Mouse (Mus musculus) lung, postnatal 4 days (tissue): ENCODE data around the gene Trf.

Experiments
- DNase-seq, 2 experiments: peaks; one replicate each; pipeline ENCODE4 v3.0.0; 2021

Gene Trf

GRCm38 (mm10) chr9:103230151-103230951 lies at the start of gene Trf, which contains the start of gene Gm20425:
Trf (minus strand) TSS chr9:103230444.
Gm20425 (minus strand) TSS chr9:103230307.
- DNase-seq: peak; percentile 80 to 85

DNA sequence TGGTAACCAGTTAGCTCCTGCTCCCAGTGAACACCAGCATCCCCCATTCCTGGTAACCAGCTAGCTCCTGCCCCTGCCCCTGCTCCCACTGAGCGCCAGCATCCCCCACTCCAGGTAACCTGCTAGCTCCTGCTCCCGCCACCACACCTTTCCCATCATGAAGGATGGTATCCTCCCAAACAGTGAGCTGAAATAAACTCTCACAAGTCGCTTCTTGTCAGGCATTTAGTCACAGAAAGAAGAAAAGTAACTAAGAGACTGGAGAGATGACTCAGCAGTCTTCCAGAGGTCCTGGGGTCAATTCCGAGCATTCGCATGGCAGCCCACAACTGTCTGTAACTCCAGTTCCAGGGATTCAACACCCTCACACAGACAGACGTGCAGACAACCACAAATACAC lies 46.6 kb upstream of the Trf start:
- DNase-seq: no peak

DNA sequence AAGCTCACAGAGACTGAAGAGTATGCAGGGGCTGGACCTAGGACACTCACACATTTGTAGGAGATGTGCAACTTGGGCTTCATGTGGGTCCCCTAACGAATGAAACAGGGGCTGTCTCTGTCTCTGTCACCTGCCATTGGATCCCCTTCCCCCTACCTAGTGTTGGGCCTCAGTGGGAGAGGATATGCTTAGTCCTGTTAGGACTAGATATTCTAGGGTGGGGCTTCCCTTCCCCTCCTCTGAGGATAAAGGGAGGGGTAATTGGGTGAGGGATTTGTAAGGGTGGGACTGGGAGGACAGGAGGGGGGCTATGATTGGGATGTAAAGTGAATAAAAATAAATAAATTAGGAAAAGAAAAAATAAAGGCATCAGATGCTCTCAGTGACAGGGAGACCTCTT lies 45.4 kb upstream of the Trf start:
- DNase-seq: no peak

DNA sequence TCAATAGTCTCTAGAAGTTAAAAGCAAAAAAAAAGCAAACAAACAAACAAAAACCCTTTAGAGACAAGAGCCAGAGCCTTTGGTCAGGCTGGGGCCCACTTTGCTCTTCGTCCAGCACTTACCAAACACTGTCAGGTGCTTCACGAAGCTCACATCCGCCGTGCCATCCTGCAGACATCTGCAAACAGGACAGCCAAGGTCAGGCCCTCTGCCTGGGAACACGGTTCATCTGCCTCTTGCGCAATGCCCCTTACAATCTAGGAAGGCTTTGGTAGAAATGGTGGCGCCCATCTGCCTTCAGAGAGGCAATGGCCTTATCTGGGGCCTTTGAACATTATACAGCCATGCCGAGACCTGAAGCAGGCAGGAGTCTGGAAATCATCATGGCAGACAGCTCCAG lies 44.6 kb upstream of the Trf start:
- DNase-seq: no peak

GRCm38 (mm10) chr9:103271104-103271503 lies 40.9 kb upstream of the Trf start:
- DNase-seq: no peak

DNA sequence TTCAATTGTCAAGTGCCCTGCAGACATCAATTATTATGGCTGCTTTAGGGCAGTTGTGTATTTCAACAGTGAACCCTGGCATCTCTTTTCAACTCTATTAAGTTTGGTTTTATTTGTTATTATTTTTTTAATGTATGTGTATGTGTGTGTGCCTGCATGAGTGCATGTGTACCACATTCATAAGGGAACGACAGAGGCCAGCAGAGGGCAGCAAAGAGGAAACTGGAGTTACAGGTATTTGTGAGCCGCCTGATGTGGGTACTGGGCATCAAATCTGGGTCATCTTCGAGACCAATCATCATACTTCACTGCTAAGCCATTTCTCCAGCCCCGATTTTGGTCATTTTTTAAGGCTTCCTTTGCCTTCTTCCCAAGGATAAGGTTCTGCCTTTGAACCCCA lies 35.5 kb upstream of the Trf start:
- no peak for DNase-seq

DNA sequence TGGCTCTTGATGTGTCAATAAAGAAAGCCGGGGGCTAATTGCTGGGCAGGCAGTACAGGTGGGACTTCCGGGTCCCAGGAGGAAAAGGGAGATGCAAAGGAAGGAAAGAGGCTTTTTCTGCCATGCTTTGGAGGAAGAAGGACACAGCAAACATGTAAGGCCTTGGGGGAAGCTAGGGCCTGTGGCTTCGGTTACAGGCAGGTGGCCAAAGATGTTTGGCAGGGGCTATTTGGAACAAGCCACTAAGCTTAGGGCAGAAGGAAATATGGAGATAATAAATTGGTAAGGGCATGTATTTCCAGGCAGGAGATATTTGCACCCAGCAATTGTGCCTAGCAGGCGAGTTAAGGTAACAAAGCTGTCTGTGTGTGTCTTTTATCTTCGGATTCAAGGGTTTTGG lies 22.7 kb upstream of the Trf start:
- no peak for DNase-seq

DNA sequence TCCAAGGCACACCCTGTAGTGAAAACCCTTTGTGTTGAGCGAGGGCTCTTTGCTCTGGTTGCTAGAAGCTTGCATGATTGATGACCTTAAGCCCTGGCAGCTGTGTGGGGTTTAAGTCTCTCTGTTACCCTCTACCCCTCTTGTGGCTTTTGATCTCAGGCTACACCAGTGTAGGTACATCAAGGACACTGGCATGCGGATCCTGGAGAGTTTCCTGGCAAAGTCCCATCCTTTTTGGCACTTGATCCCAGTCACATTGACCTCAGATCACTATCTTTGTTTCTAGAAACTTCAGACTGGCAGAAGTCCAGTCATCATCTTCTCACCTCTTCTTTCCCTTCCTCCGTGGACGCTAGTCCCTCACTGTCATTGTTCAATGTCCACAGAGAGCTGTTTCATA lies 18.4 kb upstream of the Trf start:
- DNase-seq: no peak

- DNase-seq: no peak
Measured at GRCm38 (mm10) chr9:103246526-103247168, 16.4 kb upstream of the Trf start.

- no peak for DNase-seq
Measured at GRCm38 (mm10) chr9:103243640-103244039, 13.4 kb upstream of the Trf start.

GRCm38 (mm10) chr9:103241206-103241605 lies 11.0 kb upstream of the Trf start:
- DNase-seq: no peak

GRCm38 (mm10) chr9:103239471-103239870 lies 9.2 kb upstream of the Trf start:
- no peak for DNase-seq

DNA sequence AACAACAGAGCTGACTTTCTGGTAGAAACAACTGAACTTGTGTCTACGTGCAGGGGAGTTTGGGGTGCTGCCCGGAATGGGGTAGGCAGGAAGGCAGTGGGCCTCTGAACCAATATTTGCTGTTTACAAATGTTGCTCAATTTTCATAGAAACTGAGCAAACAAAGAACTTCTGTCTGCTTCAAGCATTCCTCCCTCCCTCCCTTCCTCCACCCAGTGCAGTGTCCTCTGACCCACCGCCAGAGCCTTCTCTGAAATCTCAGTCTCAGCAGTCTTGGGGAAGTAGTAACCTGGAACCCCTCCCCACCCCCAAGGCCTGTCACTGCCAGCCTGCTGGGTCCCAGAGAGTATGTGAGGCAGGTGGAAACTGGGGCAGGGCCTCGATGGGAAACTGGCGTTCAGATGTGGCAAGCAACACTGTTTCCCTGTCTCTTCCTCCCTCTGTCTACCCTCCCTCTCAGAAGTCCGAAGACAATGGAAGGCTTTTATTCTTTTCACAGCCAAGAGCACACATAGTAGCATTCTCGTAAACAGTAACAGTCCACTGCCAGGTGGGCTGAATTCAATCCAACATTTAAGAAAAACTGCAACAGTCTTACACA lies 4.4 kb upstream of the Trf start:
- peak; percentile 57 to 58 for DNase-seq

DNA sequence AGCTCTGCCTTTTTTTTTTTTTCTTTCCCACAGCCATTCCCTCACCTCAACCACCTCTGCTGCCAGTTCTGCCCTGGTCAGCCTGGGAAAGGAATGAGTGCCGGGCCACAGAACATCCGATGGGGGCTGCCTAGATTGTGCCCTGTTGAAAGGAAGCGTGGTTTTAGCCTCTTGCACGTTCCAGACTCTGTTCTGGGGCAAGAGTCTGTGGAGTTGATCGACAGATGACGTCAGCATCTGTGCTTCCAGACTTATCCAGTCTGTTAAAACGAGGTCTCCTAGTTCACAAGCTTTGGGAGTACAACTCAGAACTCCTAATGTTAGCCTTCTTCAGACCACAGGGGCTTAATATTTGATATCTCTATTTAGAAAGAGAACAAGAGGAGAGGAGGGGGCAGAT lies 3.8 kb upstream of the Trf start:
- DNase-seq: peak in 1 of 2 experiments; percentile 20

DNA sequence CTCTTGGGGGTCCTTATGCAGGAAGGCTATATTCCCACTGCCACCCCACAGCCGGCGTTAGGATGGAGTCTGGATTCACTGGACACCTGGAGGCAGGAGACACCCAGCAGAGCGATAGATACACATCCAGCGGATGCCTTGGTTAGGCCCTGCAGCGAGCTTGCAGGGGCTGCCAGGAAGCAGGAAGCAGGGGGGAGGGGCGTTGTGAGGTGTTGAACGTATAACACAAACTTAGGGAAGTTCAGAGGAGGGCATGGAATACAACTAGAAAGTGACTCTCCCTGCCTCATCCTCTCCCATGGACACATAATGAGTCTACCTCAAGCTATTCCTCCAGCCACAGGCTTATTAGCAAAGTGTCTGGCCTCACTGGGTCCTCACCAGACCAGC lies 2.8 kb upstream of the Trf start:
- DNase-seq: peak; percentile 41 to 42

DNA sequence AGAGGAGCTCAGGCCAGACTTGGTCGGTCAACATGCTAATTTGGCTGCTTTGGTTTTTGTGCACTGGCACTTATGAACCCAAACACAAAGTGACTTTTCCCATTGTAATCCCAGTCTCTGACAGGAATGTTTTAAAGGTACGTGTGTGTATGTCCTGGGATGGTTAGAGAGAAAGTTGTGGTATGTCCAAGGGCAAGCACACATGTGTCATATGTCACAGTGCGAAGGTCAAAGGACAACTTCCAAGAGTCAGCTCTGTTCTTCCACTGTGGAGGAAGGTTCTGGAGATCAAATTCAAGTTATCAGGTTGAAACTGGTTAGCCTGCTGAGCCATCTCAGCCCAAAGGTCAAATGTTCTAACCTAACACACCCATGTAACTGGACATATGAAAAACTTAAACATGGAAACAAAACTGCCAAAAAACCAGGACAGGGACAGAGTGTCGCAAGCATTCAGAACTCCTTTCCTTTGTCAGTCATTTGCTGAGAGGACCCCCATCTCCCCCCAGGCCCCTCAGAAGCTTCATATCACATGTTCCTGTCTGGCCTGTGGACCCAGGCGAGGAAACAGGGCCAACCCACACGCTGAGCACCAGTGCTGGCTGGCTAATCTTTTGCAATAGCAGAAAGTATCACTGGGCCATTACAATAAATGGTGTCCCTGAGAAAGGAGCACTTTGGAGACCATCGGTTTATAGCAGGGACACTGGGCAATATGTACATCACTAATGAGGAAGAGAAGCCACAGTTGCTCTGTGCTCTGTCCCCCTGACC lies 2.2 kb upstream of the Trf start:
- DNase-seq: no peak

- no peak for DNase-seq
Measured at GRCm38 (mm10) chr9:103229037-103229867, 992 bp downstream of the Trf start.

GRCm38 (mm10) chr9:103228370-103229003 lies 1.8 kb downstream of the Trf start:
- no peak for DNase-seq

DNA sequence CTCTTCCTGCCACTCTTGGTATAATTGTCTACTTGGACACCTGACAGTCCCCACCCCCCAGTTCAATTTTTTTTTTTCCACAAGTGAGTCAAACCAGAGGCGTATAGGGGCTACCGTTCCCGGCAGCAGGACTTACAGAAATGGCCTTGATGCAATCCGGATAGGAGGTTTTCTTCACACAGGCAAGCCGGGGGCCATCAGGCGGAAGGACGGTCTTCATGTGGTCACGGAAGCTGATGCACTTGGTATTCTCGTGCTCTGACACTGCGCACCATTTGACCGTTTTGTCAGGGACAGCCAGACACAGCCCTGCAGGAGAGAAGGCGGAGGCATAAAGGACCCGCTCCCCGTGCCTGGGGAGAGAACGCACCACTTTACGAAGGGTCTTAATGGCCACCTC lies 2.5 kb downstream of the Trf start:
- no peak for DNase-seq

DNA sequence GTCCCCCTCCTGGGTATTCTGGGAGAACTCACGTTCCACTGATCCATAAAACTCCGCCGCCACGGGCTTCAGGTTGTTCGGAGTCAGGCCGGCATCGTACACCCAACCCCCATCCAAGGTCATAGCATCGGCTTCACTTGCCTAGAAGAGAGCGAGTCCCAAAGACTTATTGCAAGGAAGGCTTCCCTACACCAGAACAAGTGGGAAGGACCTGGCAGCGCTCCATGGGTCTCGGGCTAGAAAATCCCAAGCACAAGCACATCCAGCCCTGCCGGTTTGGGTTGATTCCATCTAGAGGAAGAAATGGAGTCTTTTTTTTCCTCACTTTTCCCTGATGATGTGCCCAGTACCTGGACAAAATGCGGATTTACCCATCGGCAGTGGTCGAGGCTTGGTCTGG lies 3.4 kb downstream of the Trf start:
- peak in 1 of 2 experiments; percentile 53 for DNase-seq

- peak in 1 of 2 experiments; percentile 51 for DNase-seq
Measured at GRCm38 (mm10) chr9:103225464-103225863, 4.8 kb downstream of the Trf start.

DNA sequence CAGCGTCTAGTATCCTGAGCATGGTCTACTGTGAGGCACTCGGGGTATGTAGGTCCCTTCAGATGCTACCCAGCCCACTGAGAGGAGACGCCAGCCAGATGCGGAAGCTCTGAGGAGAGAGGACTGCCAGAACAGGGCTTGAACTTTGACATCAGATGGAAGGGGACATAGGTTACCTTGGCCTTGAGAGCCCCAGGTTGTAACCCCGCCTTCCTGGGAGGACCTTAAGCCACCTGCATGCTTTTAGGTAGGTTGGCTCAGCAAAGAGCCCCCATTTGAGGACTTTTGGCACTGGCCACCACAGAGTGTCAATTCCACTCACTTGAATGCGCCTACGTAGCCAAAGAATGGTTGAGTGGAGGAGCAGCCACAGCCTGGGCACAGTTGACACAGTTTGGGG lies 5.5 kb downstream of the Trf start:
- DNase-seq: no peak
